Mouse (Mus musculus) T-helper 1 cell (primary cell): ENCODE results near the gene Fbxo44.
"Not testable (repeated sequence)": the region's sequence is repeated elsewhere in the genome, so short reads cannot be mapped to it uniquely, and the experiment has no call there.

Experiments
- in situ Hi-C: fragments of 300-600 bp; cut with MboI, MseI; formaldehyde crosslinking; loops from one replicate; pipeline ENCODE4 v1.15.1; 2025; ENCODE audit warnings: high pct_unique_total_duplicates

Fbxo44 gene

DNA sequence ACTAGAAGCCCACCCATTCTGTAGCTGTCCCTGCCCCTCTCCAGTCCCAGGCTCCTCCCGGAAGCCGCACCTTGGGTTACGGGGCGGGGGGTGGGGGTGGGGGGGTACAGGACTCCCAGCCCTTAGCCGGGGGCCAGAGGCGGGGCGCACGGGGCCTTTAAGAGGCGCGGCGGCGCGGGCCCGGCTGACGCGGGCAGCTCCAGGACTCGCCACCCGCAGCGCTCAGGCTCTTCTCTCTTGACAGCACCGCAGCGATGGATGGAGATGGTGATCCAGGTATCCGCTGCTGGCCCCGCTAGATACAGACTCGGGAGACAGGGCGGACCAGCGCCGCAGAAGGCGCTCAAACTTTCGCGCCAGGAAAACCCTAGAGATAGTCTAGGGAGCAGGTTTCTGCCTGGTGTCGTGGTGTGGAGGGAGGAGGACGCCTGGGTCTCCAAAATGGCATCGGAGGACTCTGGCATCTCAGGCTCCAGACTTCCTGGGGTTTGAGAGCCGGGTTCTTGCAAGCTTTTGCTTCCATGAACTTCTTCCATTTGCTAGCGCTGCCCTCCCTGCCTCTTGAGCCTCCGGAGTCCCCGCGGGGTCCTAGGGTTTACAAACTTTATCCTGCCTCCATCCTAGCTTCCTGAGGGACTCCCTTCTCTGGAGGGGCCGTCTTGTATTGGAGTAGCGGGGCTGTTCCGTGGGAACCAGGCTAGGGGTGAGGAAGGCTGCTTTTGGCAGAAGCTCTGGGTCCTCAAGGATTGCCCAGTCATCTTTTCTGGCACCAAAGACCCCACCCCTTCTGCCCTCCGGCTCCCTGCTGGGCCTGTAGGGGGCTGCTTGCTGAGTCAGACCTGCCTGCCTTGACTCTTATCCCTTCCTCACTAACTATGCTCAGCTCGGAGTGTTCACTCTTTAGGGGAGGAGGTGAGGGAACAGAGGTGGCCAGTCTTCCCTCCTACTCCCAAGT lies at the start of gene Fbxo44, which contains the start of gene Fbxo2:
Gene Fbxo44 (minus strand): TSS at position 47 of the 955 bp plus-strand sequence.
Gene Fbxo2 (plus strand): TSS at position 186 of the 955 bp plus-strand sequence.
- in situ Hi-C loops = loop anchor here (25.0 kb wide), 1 partner anchor 452 kb away; the partner anchor contains the start of gene Masp2

DNA sequence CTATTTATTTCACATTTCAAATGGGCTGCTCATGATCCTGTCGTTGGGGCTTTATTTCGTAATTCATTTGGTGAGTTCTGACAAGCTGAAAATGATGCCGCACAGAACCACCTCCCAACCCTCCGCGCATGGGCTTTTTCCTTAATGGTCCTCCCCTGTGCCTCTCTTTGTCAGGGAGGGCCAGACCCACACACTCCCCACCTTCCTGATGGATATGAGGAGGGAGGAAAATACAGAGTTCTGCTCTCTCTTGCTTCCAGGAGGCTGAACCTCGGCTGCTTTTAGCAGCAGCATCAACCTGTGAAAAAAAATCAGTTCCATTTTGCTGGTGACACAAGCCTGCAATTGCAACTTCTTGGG lies 44.6 kb upstream of the Fbxo44 start:
- in situ Hi-C loops = no loop called here

DNA sequence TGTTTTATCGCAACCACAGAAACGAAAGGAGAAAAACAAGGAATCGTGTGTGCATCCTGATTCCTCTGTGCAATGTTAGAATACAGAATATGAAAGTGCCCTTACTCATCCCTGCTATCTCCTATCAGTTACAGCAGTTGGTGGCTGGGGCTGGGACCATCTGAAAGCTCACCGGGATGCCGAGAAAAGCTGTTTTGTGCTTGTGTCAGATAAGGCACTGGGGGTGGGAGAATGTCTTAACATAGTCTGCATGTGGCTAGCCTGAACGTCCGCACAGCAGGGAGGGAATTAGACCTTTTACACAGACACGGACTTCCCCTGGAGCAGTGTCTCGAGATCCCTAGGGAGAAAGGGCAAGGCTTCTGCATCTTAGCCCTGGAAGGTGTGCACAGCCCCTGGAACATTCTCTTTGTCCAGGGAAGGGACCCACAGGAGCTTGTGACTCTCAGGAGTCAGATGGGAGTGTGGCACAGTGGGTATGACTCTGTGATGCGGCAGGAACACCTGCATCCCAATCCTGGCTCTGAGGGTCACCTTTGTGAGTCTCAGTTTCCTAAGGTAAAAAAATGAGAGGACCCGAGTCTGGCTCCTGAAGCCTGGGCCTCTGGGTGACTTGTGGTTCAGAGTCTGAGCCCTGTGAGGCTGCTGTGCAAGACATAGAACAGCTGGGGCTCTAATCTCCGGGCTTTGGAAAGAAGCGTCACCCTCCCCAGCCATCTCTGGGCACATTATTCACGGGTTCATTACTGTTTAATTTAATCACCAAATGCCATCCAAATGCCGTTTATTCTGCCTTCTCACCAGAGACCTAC lies 44.0 kb upstream of the Fbxo44 start:
- in situ Hi-C loops = no loop called here

GRCm38 (mm10) chr4:148203557-148203956 lies 43.3 kb upstream of the Fbxo44 start:
- in situ Hi-C loops = no loop called here

DNA sequence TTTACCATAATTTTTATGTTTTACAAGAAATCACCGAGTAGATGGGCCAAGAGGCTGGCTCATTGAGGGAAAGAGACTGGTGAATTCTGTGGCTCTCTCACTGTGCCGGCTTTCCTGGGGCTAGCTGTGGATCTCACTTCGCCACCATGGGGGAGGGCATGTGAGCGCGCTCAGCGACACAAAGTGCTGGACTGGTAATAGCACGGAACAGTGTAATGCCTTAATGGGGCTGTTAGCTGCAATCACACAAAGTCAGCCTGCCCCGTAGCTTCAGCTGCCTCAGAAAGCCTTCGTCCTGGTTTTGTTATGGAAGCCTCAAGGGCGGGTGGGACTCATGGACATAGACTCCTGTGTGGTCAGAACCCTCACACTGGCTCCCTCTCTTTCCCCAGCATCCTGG lies 38.4 kb upstream of the Fbxo44 start:
- in situ Hi-C loops = no loop called here

DNA sequence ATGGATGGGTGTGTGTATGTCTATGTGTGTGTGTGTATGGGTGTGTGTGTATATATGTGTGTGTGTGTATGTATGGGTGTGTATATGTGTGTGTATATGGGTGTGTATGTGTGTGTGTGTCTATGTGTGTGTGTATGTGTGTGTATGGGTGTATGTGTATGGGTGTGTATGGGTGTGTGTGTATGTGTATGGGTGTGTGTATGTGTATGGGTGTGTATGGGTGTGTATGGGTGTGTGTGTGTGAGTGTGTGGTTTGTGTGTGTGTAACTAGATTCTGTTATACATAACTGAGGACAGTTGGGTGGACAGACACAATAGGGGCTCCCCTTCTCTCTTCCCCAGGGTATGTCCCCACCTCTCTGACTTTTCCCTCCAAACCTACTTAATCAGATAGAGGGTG lies 34.1 kb upstream of the Fbxo44 start:
- in situ Hi-C loops = no loop called here

GRCm38 (mm10) chr4:148192707-148193245 lies 32.5 kb upstream of the Fbxo44 start:
- in situ Hi-C loops = no loop called here

GRCm38 (mm10) chr4:148188767-148189166 lies 28.5 kb upstream of the Fbxo44 start:
- in situ Hi-C loops = not testable (repeated sequence)

DNA sequence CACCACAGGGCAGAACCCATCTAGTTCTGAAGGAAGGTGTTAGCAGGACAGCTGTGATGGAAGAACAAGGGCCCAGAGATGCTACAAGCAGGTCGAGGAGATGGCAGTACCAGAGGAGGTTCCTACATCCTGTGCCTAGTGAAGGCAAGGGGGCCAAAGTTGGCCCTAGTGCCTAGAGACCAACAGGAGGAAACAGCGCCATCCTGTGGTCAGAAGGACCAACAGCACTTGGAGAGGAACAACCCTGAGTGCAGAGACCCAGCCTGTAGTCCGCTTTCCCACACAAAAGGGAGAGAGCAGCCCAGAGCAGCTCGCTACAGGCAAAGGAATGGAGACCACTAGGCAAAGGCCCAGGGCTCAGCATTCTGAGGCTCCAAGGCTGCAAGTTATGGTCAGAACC lies 25.5 kb upstream of the Fbxo44 start:
- in situ Hi-C loops = no loop called here

DNA sequence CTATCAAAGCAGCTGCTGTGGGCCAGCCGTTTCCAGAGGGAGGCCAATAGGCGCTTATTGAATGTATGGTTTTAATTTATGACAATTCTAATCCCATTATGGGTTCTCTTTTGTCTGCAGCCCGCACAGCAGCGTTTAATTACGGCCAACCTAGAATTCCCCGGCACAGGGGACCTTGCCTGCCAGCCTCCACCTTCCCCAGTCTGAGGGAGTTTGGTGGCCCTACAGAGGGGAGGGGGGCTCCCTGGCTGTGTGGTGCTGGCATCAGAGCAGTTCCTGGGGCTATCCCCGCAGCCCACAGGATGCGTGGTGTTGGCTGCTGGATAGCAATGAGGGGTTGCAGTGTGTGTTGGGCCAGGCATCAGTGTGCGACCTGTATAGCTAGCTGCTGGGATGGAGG lies 24.3 kb upstream of the Fbxo44 start:
- in situ Hi-C loops = no loop called here

DNA sequence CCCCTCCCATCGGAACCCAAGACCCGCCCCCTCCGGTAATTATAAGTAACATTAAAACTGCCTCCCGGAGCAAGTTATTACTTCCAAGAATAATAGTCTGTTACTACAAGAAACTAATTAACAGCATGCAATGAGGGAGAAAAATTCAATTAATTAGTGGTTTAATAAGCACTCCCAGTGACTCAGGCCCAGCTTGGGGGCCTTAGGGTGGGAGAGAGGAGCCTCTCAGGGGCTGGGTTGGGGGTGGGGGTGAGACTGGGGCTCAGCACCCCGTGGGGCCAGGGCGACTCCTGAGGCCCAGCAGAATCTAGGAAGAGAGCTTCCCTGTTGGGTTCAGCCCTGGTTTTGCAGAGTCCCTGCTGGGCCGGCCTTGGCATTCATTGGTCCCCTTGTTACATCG lies 22.1 kb upstream of the Fbxo44 start:
- in situ Hi-C loops = no loop called here

DNA sequence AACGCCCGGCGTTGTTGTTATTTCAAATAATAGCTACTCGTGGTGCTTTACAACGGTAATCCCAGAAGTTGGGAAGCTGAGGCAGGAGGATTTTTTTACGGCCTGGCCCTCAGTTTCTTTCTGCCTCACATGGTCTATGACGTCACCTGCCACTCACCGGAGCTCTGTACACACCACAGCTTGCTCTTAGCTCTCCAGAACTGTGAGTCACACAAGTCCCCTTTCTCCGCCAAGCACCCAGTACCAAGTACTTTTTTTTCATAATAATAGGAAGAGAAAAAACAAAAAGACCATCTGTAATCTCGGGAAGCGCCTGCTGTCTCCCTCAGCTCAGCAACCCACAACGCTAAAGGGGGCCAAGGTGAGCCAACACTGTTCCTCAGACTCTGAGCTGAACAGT lies 21.2 kb upstream of the Fbxo44 start:
- in situ Hi-C loops = no loop called here

- in situ Hi-C loops = no loop called here
Measured at GRCm38 (mm10) chr4:148177716-148178115, 17.4 kb upstream of the Fbxo44 start.

- in situ Hi-C loops = not testable (repeated sequence)
Measured at GRCm38 (mm10) chr4:148176603-148177002, 16.3 kb upstream of the Fbxo44 start.

DNA sequence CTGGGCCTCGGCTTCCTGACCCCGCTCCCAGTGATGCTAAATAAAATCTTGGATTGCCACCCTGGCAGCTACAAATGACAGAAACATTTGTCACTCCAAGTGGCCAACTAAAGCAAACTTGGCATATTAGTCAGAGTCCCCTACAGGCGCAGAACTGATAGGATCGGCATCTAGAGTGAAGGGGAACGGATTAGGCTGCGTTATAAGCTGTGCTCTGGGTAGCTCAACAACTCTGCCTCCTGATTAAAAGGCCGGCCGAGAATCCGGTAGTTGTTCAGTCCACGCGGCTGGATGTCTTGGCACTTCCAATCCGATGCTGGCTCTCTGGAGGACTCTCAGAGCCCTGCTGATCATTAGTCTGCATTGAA lies 14.2 kb upstream of the Fbxo44 start:
- in situ Hi-C loops = loop anchor here (5.0 to 25.0 kb wide), 2 partner anchors 62 to 438 kb away; partner anchors contain the start of gene Masp2

DNA sequence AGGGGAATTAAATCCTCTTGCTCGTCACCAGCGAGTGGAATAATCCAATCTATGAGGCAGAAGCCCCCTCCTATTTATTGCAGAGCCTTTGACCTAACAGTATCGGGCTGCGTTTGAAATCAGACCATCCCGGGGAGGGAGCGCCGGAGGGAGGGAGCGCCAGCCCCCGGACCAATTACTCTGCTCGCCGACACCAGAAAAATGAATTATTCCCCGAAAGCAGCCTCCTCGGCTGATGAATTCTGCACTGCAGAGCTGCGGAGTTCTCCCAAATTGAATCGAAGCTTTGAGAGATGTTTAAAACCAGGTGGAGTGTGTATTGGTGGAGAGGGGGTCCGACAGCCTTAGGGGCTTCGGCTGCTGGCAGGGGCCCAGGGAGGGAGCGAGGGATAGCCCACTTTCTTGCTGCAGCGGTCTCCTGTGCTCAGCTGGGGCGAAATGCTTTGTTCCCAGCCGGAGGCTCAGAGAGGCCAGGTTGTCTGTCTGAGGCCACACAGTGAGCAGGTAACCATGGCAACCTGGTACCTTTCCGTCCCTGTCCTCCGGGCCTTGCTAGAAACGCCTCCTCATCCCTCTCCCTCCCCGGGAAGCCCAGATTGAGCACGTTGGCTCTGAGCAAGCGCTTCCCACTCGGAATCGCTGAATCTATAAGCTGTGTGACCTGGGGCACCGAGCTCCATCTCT lies 13.7 kb upstream of the Fbxo44 start:
- in situ Hi-C loops = loop anchor here (5.0 to 25.0 kb wide), 2 partner anchors 62 to 438 kb away; partner anchors contain the start of gene Masp2

- in situ Hi-C loops = loop anchor here (5.0 to 25.0 kb wide), 2 partner anchors 59 to 441 kb away; partner anchors contain the start of gene Masp2
Measured at GRCm38 (mm10) chr4:148171261-148171660, 11.0 kb upstream of the Fbxo44 start.

- in situ Hi-C loops = loop anchor here (5.0 to 25.0 kb wide), 2 partner anchors 59 to 441 kb away; partner anchors contain the start of gene Masp2
Measured at GRCm38 (mm10) chr4:148170842-148171241, 10.6 kb upstream of the Fbxo44 start.

GRCm38 (mm10) chr4:148169586-148169985 lies 9.3 kb upstream of the Fbxo44 start:
- in situ Hi-C loops = loop anchor here (25.0 kb wide), 1 partner anchor 443 kb away; the partner anchor contains the start of gene Masp2

DNA sequence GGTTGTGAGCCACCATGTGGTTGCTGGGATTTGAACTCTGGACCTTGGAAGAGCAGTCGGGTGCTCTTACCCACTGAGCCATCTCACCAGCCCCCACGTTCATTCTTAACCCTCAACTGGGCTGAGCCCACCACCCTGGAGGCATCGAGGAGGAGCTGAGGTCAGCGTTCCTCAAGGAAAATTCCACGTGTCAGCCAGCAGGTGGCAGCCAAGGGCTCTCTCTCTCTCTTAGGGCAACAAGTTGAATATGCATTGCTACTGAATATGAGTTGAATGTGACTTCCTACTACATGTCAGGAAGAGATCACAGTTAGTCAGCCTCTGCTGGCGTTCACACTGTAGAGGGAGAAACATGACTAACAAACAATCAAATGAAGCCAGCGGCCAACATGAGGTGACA lies 8.0 kb upstream of the Fbxo44 start:
- in situ Hi-C loops = loop anchor here (25.0 kb wide), 1 partner anchor 444 kb away; the partner anchor contains the start of gene Masp2

GRCm38 (mm10) chr4:148166986-148167385 lies 6.7 kb upstream of the Fbxo44 start:
- in situ Hi-C loops = loop anchor here (25.0 kb wide), 1 partner anchor 445 kb away; the partner anchor contains the start of gene Masp2
